25 mouse cellular contexts compared by ENCODE assay signal in genomic region chr8:114810470-114810869, GRCm38 (mm10).
DNase-seq lines count a peak whose midpoint lies in the region; ATAC-seq lines count a peak whose summit lies in the region.
"Had no signal": no experiment of that assay in that cellular context is flagged by ENCODE, and none has a peak within 500 bp of the region (broad histone marks: within the 10 kb centered on the region; RNA-seq: fewer than 3 reads in every experiment).

No protein-coding gene starts in this region.

- H3K4me3 ChIP-seq in intestine, embryonic 15.5 days (replicated peaks): no peak overlapping the region
- H3K4me3 ChIP-seq: embryonic facial prominence, embryonic 10.5 days; embryonic facial prominence, embryonic 12.5 days; forebrain, embryonic 13.5 days; forebrain, embryonic 15.5 days had no signal

- peak; percentile 76 for ATAC-seq in common myeloid progenitor, adult 5-6 weeks (replicated peaks; ENCODE audit: low read depth, poor library complexity, severe bottlenecking)
- ATAC-seq in hematopoietic stem cell, adult 5-6 weeks (replicated peaks in 1 of 2; ENCODE audit: insufficient read depth in 1 of 2, low FRiP score in 2 of 2, low TSS enrichment in 1 of 2, low read depth in 1 of 2, poor library complexity in 2 of 2, severe bottlenecking in 2 of 2): peak; percentile 41 to 70
- peak; percentile 75 for ATAC-seq in megakaryocyte progenitor cell, adult 5-6 weeks (replicated peaks; ENCODE audit: poor library complexity)
- ATAC-seq in intestine, embryonic 15.5 days: no peak
- ATAC-seq: activated CD4-positive, CD25-positive, alpha-beta regulatory T cell, adult 4 months; CD4-positive, CD25-positive, alpha-beta regulatory T cell, adult 4 months; forebrain, embryonic 13.5 days; forebrain, embryonic 15.5 days; forebrain, postnatal 0 days; Patski had no signal

- H3K4me1 ChIP-seq in intestine, embryonic 15.5 days (replicated peaks): peaks cover 3% of the 10 kb centered on the region; the same call in 1 of the 2 replicates
- H3K4me1 ChIP-seq: embryonic facial prominence, embryonic 12.5 days; forebrain, embryonic 15.5 days had no signal

- WGBS in intestine, embryonic 15.5 days: 89% methylated on average over 5 of the region's 5 CpGs

- no peak overlapping the region for H3K9ac ChIP-seq in intestine, embryonic 15.5 days
- H3K9ac ChIP-seq: embryonic facial prominence, embryonic 12.5 days; forebrain, embryonic 13.5 days; forebrain, embryonic 15.5 days; forebrain, postnatal 0 days had no signal

- no peak overlapping the region for H3K27ac ChIP-seq in intestine, embryonic 15.5 days
- H3K27ac ChIP-seq: embryonic facial prominence, embryonic 10.5 days; embryonic facial prominence, embryonic 12.5 days; forebrain, embryonic 13.5 days; forebrain, embryonic 15.5 days had no signal

- no peaks in the 10 kb centered on the region for H3K27me3 ChIP-seq in intestine, embryonic 15.5 days (replicated peaks)
- H3K27me3 ChIP-seq: CH12.LX; embryonic facial prominence, embryonic 12.5 days; forebrain, embryonic 13.5 days; forebrain, embryonic 15.5 days; Patski had no signal

- no peaks in the 10 kb centered on the region for H3K9me3 ChIP-seq in intestine, embryonic 15.5 days
- H3K9me3 ChIP-seq: embryonic facial prominence, embryonic 10.5 days; embryonic facial prominence, embryonic 12.5 days; forebrain, embryonic 13.5 days; forebrain, embryonic 15.5 days had no signal

- no peaks in the 10 kb centered on the region for H3K36me3 ChIP-seq in intestine, embryonic 15.5 days
- H3K36me3 ChIP-seq: embryonic facial prominence, embryonic 10.5 days; embryonic facial prominence, embryonic 12.5 days; forebrain, embryonic 15.5 days; G1E had no signal

- no peak overlapping the region for H3K4me2 ChIP-seq in intestine, embryonic 15.5 days (replicated peaks)
- H3K4me2 ChIP-seq: embryonic facial prominence, embryonic 12.5 days; forebrain, embryonic 13.5 days; forebrain, embryonic 15.5 days had no signal

- DNase-seq in spleen, adult 12 weeks (ENCODE audit: low spot score): no peak
- no peak for DNase-seq in kidney, postnatal 14 days
- DNase-seq: adrenal gland, adult 8-10 months; adrenal gland, postnatal 14 days; adrenal gland, postnatal 36 days; B cell, adult 2 months; cerebellum, adult 11-12 months; cerebellum, adult 2 months; cerebellum, adult 9-10 months; cerebellum, postnatal 10 days; cerebellum, postnatal 25 days; forebrain, postnatal 0 days had no signal
